Mouse (Mus musculus) right cerebral cortex, postnatal 4 days (tissue): ENCODE measurements around the gene Trp53bp1.
A peak's percentile ranks its signal among the peaks of the same experiment; 100 is the strongest.

Experiments
- DNase-seq: peaks from one replicate; pipeline ENCODE4 v3.0.0-alpha.2; 2022

Trp53bp1 gene

DNA sequence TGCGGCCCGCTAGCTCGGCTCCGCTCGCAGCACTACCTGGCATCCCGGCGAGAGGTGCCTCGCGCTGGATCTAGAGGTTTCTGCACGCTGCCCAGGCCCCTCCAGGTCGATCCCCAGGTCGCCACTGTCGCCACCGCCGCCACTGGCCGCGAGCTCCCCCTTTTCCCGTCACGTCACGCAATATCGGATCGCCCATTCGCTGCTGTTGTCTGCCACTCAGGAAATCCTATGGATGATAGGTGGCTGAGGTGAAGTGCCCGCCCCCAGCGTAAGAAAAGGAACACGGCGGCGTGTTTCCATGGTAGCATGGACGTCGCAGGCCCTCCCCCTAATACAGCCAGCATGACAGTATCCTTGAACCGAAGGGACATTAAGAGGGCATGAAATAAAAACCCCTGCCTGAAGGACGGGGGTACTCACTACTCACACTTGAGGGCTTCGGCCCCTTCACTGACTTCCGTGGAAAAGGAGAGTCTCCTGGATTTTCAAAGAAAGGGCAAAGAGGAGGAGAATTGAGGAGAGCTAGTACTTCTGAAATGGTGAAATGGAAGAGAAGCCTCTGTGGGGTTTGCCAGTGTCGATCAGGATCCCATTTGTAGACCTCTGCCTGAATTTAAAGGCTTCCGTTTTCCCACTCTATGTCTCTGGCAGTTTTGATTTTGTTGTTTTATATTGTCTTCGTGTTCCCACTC is at the start of gene Trp53bp1:
Trp53bp1 (minus strand) TSS at position 172 of the 692 bp plus-strand sequence.
- DNase-seq = peak; percentile 89

- no peak for DNase-seq
Observed at GRCm38 (mm10) chr2:121316278-121316677, 45.1 kb upstream of the Trp53bp1 start.

GRCm38 (mm10) chr2:121308997-121309416 is 37.8 kb upstream of the Trp53bp1 start:
- no peak for DNase-seq

- no peak for DNase-seq
Observed at GRCm38 (mm10) chr2:121300036-121300435, 28.8 kb upstream of the Trp53bp1 start.

DNA sequence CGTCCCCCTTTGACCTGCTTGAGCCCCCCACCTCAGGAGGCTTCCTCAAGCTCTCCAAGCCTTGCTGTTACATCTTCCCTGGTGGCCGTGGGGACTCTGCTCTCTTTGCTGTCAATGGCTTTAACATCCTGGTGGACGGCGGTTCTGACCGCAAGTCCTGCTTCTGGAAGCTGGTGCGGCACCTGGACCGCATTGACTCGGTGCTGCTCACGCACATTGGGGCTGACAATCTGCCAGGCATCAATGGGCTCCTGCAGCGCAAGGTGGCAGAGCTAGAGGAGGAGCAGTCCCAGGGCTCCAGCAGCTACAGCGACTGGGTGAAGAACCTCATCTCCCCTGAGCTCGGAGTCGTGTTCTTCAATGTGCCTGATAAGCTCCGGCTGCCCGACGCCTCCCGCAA is 28.3 kb upstream of the Trp53bp1 start:
- DNase-seq = no peak

GRCm38 (mm10) chr2:121298131-121298530 is 26.9 kb upstream of the Trp53bp1 start:
- DNase-seq = no peak

- no peak for DNase-seq
Observed at GRCm38 (mm10) chr2:121297701-121298100, 26.5 kb upstream of the Trp53bp1 start.

DNA sequence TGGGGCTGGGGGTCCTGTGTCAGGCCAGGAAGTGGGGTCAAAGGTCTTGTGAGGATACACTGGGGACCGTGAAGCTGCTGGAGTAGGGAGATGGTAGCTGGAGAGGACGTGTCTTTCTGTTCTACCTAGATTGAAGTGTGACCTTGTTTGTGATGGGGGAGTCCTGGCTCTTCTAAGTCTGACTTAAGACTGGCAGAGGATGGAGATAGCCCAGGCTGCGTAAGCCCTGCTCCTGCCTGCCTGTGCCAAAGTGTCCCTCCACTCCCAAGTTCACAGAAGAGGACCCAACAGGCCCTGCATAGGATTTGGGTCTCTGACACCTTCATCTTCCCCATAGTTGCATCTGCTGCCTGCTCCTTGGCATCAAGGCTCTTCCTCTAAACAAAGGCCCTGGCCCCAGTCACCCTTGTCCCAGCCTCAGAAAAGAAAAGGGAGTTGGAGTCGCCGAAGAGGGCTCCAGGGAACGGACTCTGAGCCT is 25.6 kb upstream of the Trp53bp1 start:
- no peak for DNase-seq

DNA sequence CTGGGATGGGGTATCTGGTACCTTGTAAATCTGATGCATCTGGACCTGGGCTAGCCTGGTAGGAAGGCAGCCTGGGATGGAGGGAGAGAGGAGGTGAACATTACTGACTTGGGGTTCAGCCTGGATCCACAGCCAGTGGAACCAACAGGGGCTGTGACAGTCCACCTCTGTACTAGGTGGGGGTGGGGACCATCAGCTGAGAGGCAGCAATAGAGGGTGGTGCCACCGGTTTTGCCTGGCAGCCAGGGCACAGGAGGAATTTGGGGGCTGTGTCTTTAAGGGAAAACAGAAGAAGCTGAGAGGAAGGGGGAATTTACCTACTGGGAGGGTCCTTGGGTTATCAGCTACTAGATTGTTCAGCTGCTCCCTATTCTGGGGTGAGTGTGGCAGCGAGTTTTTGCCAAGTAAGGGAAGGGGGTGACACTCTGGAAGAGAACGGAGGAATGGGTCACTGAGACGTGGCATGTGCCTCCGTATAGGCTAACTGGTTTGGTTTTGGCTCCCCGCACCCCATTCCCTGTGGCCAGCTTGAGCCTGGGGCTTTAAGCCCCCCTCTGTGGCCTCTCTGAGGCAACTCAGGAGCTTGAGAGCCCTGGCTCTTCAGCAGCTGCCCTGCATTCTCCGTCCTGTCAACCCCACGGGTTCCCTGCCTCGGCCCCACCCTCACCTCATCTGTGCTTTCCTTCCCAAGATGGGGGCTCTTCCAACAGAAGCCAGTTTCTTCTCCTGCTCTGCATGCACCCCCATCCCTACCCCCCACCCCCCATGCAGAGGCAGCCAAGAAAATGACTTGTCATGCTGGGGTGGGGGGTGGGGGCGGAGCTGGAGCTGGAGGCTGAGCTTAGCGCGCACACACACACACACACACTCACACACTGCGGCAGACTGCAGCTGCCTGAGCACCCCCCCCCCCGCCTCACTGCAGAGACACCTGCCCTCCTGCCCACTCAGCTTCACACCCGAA is 24.7 kb upstream of the Trp53bp1 start:
- DNase-seq = peak; percentile 62

DNA sequence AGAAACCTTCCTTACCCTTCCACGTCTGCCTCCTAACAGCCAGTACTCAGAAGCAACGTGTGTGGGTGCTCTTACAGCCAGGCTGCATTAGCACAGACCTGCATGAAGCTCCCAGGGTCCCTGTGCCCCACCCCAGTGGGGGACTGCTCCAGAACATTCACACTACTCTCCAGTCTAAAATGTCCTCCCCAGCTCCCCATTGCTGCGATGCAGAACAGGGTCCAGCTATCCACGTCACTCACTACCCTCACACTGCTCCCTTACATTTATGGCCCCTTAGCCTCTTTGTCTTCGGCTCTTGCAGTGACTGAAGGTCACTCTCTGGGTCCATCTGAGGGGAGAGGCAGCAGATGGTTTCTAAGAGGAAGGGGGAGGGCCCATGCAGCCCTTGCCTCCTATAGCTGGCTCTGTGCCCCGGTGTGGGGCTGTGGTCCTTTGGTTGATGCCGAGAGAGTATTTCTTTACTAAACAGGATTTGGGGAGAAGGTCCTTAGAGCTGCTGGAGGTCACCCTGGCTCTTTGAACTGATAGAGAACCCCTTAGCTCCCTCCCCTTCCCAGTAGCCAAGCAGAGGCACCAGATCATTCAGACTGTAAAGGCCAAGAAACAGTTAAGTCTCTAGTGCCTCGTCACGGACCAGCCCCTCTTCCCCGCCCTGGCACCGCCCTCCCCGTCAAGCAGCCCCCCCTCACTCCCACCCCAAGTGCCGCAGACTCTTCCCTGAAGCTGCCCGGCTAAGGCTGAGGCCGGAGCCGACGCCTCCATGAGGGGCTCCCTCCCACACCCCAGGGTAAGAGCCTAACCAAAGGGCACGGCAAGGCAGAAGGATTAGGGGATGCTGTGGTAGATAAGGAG is 23.8 kb upstream of the Trp53bp1 start:
- peak; percentile 79 for DNase-seq

DNA sequence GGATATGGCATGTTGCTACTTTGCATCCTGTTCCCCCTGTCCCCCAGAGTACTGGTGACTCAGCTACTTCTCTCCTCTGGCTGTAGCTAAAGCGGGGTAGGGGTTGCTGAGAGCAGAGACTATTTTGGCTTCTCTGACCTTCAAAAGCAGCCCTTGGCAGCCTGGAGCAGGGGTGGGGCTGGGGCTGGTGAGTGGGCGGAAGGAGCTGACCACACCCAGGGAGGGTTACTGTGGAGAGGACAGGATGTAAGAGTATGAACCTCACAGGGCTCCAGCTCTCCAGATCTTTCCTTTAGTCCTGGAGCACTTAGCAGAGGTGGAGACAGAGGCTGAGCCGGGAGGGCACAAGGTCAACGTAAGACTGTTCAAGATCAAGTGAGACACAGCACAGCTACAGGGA is 23.0 kb upstream of the Trp53bp1 start:
- no peak for DNase-seq

DNA sequence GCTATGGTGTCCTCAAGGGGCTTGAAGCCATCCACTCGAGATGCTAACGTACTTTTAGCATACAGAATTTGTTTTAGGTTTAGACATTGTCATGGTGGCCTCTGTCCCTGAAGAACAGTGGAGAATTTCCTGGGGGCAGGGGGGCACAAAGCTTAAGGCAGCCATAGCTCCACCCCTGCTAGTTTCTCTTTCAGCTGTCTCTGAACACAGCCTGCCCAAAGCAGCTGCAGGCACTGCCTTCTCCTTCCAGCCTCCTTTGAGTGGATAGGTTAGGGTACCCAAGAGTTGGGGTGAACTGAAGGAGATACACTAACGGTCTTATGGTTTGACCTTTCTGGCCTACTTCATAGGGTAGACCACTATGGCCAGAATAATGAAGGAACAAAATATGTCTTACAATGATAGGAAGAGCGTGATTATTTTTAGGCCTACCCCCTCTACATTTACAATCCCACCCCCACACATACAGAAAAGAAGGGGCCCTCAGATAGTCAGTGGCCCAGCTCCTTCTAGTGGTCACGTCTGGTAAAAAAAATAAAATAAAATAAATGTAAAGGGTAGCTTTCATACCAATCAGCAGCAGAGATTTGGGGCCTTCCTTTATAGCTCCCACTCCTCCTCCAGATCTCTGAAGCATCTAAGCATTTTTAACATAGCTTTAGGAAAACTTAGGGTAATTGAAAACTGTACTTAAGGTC is 21.3 kb upstream of the Trp53bp1 start:
- no peak for DNase-seq

DNA sequence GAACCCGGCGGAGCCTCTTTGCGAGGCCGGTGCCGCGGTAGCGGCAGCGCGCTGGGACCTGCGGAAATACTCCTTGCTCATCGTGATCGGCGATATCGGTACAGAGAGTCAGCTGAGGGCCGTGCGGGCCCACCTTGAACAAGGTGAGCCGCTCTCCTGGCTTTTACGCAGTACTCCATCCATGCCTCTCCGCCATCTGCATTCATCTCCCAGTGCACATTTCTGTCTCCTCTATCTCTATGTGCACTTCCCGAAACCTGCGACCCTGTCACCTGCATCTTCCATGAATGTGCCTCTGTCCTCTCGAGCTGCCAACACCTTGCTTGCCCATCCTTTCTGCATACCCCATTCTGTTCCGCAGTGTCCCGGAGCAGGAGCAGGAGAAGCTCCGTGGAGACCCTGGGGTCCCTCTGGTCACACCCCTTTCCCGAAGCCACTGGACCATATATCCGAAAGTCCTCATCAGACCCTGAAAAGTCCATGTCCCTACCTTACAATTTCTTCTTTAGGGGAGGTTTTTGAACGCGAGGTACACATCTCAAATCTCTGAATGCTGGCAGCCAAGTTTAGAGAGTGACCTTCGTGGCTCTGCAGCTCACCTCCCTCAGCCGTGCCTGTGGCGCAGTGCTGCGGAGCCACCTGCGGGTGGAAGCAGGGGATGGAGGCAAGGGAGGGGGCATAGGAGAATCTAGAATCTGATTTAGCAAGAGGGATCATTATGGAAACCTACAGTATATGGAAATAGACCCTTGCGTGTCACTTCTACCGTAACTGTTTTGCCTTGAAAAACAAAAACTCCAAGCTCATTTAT is 18.7 kb upstream of the Trp53bp1 start:
- no peak for DNase-seq

DNA sequence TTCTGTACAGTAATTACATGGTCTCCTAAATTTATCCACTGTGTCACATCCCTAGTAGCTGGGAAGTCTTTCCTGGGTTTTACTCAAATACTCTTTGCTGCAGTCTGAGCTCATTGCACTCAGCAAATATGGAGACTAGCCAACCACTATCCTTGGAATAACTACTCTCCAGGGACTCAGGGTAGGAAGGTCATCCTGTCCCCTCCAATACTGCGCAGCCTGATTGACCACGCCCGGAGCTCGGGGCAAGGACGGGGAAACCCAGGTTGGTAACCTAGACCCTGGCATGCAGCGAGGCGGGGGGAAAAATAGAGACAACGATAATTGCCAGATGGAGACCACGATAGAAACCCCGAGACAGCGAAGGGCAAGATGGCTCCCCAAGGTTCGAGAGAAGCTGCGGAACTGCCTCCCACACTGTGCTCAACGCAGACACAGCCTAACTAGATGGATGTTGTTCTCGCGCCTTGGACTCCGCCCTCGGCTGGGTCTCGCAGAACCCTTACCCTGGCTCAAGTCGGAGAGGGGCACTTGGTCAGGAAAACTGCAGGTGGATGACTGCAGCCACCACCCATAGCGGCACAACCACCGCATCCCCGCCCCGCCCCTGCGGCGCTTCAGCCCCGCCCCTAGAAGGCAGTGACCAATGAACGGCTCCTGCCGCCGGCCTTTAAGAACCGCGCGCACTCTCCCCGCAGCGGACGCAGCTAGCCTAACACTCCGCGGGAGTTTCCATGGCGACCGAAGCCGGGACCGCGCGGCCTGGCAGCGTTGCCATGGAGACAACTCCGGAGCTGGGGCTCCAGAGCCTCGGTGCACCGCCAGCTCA is 17.9 kb upstream of the Trp53bp1 start, which contains the start of gene Map1a:
Map1a (plus strand) TSS at position 700 of the 829 bp plus-strand sequence.
- peak; percentile 95 for DNase-seq

- DNase-seq = no peak
Observed at GRCm38 (mm10) chr2:121287850-121288249, 16.6 kb upstream of the Trp53bp1 start.

DNA sequence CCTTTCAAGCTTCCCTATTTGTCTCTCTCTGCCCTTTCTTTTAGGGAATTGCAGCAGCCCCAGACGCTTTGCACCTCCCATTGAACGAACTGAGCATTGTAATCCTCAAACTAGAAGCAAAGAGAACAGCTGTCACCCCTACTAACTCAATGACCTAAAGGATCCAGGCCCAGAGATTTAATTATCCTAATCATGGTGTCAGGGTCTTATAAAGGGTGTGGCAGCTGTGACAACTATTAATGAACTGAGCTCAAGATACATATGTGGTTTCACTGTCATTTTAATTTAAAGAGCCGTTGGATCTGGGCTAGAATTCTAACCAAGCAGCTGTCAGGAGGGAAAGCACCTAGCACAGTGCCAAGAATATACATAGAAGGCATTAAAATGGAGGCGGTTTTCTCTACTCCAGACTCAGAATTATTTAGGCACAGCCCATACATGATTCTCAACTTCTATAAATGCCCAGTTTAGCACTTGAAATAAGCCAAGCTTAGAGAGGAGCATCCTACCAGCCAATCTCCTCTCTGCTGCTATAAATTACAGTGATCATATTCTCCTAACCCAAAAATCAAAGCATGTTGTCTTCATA is 815 bp upstream of the Trp53bp1 start:
- no peak for DNase-seq

DNA sequence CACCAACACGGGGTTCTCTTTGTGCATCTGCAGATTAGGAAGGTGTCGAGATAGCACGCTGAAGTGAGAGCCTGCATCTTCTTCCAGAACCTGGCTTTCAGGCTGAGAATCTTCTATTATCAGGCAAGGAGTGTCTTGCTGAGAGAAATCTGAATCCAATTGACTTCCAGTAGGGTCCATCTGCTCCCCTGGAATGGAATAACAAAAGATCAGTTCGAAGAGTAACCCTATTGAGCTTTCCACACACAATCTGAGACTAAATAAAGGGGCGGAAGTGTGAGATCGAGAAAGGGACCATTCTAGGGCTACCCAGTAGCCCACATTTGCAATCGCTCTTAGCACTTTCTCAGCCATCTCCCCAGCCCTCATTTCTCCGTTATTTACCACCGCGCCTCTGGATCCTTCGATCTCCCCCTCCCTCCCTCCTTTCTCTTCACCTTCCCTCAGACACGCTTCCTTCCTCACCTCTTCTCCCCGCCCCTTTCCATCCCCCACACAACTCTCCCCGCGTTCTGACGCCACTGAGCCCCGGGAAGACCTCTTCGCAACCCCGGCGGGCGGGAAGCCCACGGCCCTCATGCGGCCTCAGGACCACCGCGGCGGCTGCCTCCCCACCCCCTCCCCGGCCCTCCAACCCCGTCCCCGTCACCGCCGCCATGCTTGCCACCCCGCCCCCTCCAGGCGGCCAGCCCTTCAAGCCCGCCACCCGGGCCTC is 529 bp downstream of the Trp53bp1 start:
- DNase-seq = no peak

DNA sequence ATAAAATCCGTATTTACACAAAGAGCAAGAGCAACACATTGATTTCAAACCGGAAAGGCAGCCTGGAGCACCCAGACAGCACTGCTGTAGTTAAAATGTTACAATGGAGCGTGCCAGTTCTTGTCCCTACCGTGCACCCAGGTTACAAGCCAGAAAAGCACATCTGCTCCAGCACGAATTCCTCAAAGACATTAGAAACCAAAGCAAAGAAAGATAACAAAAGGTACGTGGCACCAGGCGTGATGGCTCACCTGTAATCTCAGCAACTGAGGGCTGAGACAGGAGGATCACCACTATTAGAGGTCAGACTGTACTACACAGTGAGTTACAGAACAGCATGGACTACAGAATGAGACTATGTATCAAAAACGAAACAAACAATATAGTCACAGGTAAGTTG is 2.8 kb downstream of the Trp53bp1 start:
- no peak for DNase-seq

- no peak for DNase-seq
Observed at GRCm38 (mm10) chr2:121249758-121250157, 21.4 kb downstream of the Trp53bp1 start.
